Mouse (Mus musculus) C2C12 (cell line): ENCODE data around the gene Col5a2.

Experiments
- CEBPB ChIP-seq: IDR thresholded peaks from one replicate; pipeline ENCODE4 v1.6.1; 2011; ENCODE audit warnings: low read depth, mild to moderate bottlenecking, control low read depth, moderate library complexity
- CTCF ChIP-seq: IDR thresholded peaks from one replicate; pipeline ENCODE4 v1.5.1; 2011; ENCODE audit not compliant: control insufficient read depth, insufficient read depth, insufficient read length
- FOSL1 ChIP-seq: IDR thresholded peaks from one replicate; pipeline ENCODE4 v1.8.0; 2011; ENCODE audit warnings: mild to moderate bottlenecking, low read length; ENCODE audit not compliant: poor library complexity, insufficient read depth, severe bottlenecking
- MAX ChIP-seq: IDR thresholded peaks from one replicate; pipeline ENCODE4 v1.6.1; 2011; ENCODE audit warnings: mild to moderate bottlenecking, control low read depth
- MYOD1 ChIP-seq: IDR thresholded peaks from one replicate; pipeline ENCODE4 v1.6.1; 2011; ENCODE audit warnings: low read depth; ENCODE audit not compliant: control insufficient read depth, insufficient read length
- MYOG ChIP-seq: IDR thresholded peaks from one replicate; pipeline ENCODE4 v1.6.1; 2011; ENCODE audit not compliant: control insufficient read depth, insufficient read length; ENCODE audit errors: extremely low read depth
- USF1 ChIP-seq: IDR thresholded peaks from one replicate; pipeline ENCODE4 v1.6.1; 2011; ENCODE audit warnings: low read depth, mild to moderate bottlenecking, control low read depth, moderate library complexity

DNA sequence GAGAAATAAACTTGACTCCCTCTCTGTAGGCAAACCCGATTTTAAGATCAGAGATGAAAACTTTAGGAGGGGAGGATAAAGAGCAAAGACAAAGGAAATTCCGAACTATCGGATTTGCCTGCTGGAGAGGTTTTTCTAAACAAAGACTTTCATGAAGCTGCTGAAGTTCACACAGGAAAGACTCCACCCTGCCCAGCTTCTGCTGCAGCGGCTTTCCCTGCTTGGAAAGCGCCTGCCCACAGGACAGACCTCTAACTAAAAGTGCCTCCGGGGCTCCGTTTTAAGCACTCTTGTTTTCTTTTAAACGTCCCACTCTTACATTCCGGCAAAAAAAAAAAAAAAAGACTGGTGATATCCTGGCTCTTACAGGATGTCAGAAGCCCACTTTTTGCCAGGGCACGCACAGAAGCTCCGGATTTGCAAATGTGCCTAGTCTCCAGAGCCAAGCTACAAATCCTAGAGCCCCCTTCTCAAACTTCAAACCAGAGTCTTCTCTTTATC lies 791 bp downstream of the Col5a2 start:
- TF ChIP-seq CTCF (no peak), MAX (no peak), MYOG (no peak), USF1 (no peak), MYOD1 (no peak), CEBPB (no peak), FOSL1 (no peak)
